In genomic region chr1:120468891-120469290, GRCm38 (mm10) we compare ENCODE assay signal across 10 mouse cellular contexts. TPM values are rescaled to one million over a fixed set of nuclear protein-coding genes. Genes with fewer than 3 reads are reported as not detected.
DNase-seq lines count a peak whose midpoint lies in the region; ATAC-seq and TF ChIP-seq lines count a peak whose summit lies in the region.
"Had no signal": no experiment of that assay in that cellular context is flagged by ENCODE, and none has a peak within 500 bp of the region (broad histone marks: within the 10 kb centered on the region; RNA-seq: fewer than 3 reads in every experiment).

No protein-coding gene starts in this region.

- peaks cover 16% of the 10 kb centered on the region for H3K4me1 ChIP-seq in bone marrow macrophage, adult 2 months (ENCODE audit: control insufficient read depth, insufficient read depth, low read length)

- H3K4me3 ChIP-seq in bone marrow macrophage, adult 2 months (ENCODE audit: insufficient read depth, low read length), result no peak overlapping the region

- DNase-seq in 3134 (ENCODE audit: extremely low read depth, insufficient read length, low spot score), result peak; percentile 50
- peak; percentile 26 to 40 for DNase-seq in B cell, adult 2 months
- DNase-seq in gastrocnemius, adult 8-10 months (ENCODE audit: low spot score in 2 of 2), result peak; percentile 4 to 6
- peak; percentile 3 to 48 for DNase-seq in kidney, postnatal 25 days
- peak; percentile 29 for DNase-seq in lung, postnatal 10 days
- DNase-seq in right cerebral cortex, postnatal 25 days, result peak; percentile 12

- TF ChIP-seq POLR2A in bone marrow macrophage, adult 2 months (IDR thresholded peaks at IDR 0.05; ENCODE audit: borderline replicate concordance, low read depth, low read length), result no peak

- ATAC-seq in erythroblast, adult 5-6 weeks (replicated peaks; ENCODE audit: low FRiP score, poor library complexity, severe bottlenecking), result no peak

- TF ChIP-seq CTCF in bone marrow macrophage, adult 2 months (IDR thresholded peaks at IDR 0.05; ENCODE audit: low read depth, low read length), result peak; percentile 73

- no peak overlapping the region for H3K27ac ChIP-seq in bone marrow macrophage, adult 2 months (ENCODE audit: insufficient read depth, low read depth, low read length)

RNA-seq across cellular contexts. Expression of gene Marco, which starts 35.9 kb away (rescaled TPM):
- polyA plus RNA-seq in bone marrow macrophage, adult 2 months (2012; ENCODE audit: insufficient read depth, insufficient read length, missing spikeins), result 13.9 and 15.3 TPM in 2 replicates
- total RNA-seq in gastrocnemius, adult 8-10 months (2022), result not detected
- total RNA-seq in erythroblast, adult 5-6 weeks (2015; ENCODE audit: low replicate concordance), result 0.77 TPM in 1 of 2 replicates, not detected in the other
- total RNA-seq in erythroblast, adult 5-6 weeks (2017; ENCODE audit: low replicate concordance), result 1.0 and 1.4 TPM in 2 replicates
- polyA plus RNA-seq: heart, embryonic 14.5 days; small intestine, adult 2 months had no signal
